Mouse (Mus musculus) R1 (cell line): Measurements from ENCODE around the gene Pelp1.

Experiments used
- DNase-seq: peaks from one replicate; pipeline ENCODE4 v3.0.0-alpha.2; 2018; ENCODE audit warnings: low read depth, low spot score

The Pelp1 gene

DNA sequence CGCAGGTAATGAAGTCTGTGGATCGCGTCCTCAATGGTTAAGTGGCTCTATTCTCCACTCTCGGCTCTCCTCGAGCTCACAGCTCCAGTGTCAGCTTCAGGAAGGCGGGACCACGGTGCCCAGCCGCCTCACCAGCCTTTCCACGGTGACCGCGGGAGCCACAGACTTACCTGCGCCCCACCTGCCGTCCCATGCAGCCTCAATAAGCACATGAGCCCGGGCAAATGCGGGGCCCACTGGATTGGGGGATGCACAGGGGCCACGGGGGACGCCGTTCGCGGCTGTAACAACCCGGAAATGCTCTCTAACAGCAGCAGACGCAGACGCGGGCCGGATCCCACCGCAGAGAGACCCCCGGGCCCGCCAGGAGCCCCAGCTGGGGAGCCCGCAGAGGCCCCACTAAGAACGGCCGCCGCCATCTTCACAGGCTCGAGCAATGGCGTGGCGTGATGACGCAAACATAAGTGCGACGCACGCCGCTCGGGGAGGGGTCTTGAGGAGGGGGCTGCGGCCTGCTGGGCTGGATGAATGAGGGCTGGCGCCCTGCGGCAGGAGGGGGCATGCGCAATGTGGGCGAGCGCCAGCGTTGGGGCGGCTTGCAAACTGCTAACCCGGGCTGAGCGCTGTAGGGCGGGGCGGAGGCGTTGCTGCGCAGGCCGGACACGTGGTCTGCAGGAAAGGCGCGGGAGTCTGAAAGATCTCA is at the start of gene Pelp1:
Gene Pelp1 (minus strand): TSS at position 438 of the 703 bp plus-strand sequence.
- DNase-seq = peak; percentile 98

DNA sequence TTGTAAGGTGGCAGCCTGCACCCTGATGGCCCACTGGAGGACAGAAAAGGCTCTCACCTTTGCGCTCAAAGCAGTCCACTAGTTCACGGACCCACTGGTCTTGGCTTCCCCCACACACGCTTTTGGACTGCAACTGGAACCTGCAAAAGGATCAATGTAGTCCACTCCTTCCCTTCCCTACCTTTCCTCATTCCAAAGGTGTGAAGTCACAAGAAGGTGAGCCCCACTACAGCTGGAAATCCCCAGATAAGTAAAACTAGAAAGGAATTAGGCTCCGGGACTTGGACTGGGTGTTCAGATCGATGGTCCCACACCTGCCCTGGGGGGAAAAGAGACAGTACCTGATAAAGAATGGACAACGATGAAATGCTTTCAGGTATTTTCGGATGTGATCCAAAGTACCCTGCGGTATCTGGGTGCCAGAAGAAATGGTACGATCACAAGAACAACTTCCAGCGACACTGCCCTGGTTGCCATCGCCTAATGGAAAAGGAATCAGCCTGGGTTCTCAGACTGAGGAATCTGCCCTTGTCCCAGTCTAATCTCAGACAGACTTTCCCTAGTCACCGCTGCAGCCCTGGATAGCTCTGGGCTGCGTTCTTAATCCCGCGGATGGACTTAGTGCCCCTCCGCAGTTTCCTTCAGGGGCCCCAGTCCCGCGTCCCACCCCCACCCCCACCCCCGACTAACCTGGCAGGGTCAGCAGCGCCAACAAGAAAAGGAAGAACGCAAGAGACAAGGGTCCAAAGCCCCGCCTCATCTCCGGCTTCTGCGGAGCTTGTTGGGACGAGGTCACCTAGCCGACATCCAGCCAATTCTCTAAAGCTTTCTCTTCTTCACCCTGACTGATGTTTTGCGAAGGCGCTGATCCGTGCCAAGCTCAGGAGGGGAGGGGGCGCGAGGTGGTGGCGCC is 49.1 kb upstream of the Pelp1 start, which contains the start of gene Zmynd15:
Gene Zmynd15 (plus strand): TSS at position 746 of the 913 bp plus-strand sequence.
- no peak for DNase-seq

DNA sequence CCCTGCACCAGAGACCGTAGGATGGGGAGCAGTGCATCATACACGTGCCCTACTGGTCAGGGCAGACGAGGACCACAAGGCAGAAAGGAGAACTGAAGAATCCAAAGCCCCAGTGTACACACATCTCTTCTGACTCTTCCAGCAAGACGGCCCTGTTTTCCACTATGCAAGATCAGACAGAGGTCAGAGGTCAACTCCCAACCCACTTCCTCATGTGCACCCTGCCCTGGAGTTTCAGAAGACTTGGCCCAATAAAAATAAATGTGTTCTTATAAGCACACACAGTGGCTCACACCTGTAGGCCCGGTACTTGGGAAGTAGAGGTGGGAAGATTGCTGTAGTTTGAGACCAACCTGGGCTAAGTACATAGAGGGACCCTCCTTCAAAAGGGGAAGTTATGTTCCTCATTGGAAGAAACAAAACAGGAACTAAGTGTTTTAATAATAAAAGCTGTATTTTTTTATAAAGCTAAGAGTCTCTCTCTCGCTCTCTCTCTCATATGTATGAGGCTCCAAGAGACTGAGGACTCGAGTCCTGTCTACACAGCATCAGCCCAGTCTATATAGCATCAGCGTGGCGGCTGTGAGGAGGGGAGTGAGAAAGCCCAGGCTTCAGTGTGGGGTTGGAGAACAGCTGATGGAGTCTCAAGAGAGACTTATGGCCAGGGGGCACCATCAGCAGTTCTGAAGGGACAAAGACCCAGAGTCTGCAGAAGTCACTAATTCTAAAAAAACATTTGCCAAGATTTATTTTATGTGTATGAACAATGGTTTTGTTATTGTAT is 43.6 kb upstream of the Pelp1 start:
- DNase-seq = no peak

DNA sequence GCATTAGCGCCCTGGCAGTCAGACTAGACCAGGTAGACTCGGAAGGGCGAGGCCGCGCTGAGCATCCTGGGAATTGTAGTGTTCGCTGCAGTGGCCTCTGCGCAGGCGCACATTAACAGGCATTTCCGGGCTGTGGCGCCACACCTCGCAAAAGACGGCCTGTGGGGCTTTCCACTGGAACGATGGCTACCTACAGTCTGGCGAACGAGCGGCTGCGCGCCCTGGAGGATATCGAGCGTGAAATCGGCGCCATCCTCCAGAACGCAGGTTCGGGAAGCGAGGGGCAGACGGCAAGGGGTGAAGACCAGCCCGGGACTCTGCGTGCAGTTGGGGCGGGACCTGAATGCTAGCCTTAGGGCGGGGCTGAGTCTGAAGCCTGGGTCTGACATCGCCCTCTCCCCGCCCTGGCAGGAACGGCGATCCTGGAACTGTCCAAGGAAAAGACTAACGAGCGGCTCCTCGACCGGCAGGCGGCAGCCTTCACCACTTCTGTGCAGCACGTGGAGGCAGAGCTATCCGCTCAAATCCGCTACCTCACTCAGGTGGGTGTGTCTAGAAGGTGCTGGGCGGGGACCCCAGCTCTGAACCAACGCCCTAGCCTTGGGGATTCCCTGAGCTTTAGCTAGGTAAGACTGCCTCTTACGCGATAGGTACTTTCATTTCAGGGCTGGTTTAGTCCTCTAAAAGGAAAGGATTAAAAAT is 42.1 kb upstream of the Pelp1 start, which contains the start of gene Med11:
Gene Med11 (plus strand): TSS at position 123 of the 702 bp plus-strand sequence.
- peak; percentile 99 for DNase-seq

DNA sequence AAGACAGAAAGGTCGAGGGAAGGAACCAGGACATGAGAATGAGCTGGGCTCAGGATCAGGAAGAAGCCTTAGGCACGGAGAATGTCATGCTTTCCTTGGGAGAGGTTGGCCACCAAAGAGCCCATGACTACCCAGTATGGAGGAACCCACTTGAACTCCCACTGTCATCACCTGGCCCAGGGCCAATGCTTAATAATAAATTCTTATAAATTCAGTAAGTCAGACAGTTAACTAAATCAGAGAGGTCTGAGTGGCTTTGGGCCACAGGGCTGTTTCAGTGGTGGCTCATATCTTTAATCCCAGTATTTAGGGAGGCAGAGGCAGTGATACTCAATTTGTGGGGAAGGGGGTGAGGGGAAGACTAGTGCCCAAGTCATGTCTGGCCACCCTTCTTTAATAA is 41.1 kb upstream of the Pelp1 start:
- DNase-seq = no peak

DNA sequence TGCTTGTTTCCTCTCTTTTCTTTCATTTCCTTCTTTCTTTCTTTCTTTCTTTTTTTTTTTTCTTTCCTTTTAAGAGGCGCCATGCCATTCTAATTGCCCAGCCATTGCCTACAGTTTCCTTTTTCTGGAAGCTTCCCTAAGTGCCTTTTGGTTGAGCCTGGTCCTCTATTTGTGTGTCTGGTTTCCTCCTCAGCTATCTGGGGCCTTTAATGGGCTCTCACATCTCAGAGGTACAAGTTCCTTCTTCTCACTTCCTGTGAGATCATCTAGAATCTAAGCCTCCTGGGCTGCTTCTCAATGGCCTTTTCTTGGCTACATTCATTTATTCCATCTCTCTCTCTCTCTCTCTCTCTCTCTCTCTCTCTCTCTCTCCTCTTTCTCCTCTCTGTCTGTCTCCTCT is 37.5 kb upstream of the Pelp1 start:
- no peak for DNase-seq

DNA sequence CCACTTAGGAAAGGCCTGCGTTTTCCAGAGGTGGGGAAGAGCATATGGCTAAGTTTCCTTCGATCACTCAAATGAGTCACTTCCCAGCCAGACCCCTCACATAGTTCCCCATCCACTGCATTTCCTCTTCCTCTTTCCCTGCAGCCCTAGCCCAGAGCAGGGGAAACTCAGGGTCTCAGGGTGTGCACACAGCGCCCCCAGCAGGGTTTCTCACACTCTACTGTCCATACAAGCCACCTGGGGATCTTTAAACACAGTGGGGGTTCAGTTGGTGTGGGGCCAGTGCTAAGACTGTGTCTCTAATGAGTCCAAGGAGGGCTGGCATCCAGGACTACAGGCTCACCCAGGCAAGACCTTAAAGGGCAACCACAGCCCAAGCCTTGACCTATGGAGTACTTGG is 36.9 kb upstream of the Pelp1 start:
- DNase-seq = peak; percentile 7

DNA sequence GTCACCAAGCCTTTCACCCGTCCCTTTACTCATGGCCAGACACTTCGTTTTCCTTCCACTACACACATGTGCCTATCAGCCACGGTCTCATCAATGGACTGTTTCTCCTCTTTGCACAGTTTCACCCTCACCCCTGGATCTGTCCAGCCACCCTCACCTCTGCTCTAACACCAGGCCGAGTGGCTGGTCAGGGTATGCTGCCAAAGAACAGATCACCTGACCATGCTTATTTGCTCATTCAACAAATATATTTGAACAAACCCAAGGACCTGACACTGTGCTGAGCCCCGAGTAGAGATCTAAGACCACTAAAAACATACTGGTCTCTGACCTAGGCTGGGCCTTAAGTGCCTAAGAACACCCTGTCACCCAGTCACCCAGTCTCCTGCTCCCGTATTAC is 34.8 kb upstream of the Pelp1 start:
- DNase-seq = no peak

DNA sequence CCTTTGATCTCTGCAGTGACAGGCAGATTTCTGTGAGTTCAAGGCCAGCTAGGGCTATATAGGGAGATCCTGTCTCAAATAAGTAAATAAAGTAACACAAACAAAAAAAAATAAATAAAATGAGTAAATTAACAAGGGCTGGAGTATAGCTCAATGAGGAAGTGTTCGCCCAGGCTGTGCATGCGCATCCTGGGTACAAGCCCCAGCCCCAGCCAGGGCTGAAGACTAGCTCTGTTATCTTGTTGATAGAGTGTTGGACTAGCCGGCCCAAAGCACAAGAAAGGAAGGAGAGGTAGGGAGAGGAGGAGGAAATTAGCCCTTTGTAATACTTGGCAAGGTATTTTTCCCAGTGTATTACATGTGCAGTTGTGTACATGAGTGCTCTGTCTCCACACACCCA is 34.1 kb upstream of the Pelp1 start:
- no peak for DNase-seq

DNA sequence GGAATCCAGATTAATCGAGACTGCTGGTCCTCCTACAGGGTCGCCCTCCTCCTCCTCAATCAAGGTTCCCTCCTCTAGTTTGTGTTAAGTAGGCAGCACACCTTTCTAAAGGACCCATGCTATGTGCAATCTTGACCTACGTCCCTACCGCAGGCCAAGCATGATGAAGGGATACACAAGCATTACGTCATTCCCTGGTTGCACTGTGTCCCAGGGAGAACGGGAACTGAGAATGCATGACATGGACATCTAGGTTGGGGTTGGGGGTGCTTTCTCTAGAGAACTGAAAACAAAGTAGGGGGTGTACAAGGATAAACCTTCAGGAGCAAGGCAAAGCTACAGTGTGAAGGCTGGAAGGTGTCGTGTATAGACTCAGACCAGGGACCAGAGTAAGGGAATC is 32.1 kb upstream of the Pelp1 start:
- DNase-seq = no peak

DNA sequence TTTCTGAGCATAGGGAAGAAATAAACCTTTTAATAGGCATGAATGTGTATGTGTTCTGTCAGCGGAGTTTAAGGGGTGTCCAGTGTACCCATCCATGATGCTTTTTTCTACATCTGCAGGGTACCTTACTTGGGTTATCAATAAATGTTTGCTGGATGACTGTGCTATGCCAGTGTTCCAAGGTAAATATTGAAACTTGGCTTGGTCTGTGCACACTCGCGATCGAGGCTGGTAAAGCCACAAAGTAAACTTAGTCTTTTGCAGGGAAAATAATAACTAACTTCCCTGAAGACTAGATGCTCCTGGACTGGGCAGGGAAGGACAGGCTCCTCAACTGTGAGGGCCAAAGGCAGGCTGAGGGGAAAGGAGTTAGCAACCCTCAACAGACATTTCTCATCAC is 30.8 kb upstream of the Pelp1 start:
- DNase-seq = no peak

DNA sequence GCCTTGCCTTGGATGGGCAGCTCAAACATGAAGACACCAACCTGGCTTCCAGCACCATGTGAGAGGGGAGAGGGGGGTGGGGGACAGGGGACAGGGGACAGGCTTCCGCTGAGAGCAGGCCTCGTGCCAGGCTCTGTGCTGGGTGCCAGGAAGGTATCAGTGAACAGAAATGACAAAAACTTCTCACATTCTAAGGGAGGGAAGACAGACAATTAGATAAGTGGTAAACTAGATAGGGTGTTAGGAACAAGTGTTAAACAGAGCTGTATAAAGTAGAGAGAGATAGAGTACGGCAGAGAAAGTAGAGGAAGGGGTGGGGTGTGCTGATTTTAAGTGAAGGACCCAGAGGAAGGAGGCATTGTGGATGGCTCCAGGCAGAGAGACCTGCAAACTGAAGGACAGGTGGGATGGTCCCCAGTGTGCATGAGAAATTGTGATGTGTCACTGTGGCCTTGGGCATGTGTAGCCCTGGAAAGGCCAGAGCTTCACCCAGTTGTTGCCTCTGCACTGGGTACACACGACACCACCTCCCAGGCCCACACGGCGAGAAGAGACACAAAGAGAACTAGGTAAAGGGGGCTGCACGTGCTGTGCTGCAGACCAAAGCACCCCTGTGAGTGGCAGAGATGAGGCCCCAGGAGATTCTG is 29.0 kb upstream of the Pelp1 start:
- no peak for DNase-seq

DNA sequence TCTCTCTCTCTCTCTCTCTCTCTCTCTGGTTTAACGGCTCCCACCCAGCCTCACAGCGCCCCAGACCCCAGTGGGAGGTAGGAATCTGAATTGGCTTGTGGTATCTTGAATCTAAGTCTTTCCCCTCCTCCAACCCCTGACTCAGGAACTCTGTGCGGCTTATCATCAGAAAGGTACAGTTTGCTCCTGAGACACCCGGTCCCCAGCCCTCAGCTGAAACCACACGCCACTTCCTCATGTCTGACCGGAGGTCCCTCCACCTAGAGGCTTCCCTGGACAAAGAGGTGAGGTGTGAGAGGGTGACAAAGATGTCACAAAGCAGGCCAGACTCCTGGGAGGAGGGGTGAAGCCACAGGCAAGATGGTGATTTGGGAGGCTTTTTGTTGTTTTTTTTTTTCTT is 27.6 kb upstream of the Pelp1 start:
- no peak for DNase-seq

DNA sequence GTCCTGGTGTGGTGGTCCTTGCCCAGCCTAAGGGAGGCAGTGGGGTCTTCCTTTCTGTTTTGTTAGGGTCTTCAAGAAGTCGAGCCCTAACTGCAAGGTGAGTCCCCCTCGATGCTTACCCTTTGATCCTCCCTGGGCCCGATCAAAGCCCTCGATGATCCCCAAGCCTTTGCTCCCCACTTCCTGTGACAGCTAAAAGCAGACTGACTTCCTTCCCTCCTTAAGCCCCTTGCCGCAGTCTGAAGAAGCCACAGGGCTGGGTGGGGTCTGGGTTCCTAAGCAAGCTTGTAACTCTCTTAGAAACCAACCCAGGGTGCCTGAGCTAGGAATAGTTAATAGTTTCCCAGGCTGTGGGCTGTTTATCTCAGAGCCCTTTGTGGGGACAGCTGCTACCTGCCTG is 25.6 kb upstream of the Pelp1 start:
- DNase-seq = no peak

DNA sequence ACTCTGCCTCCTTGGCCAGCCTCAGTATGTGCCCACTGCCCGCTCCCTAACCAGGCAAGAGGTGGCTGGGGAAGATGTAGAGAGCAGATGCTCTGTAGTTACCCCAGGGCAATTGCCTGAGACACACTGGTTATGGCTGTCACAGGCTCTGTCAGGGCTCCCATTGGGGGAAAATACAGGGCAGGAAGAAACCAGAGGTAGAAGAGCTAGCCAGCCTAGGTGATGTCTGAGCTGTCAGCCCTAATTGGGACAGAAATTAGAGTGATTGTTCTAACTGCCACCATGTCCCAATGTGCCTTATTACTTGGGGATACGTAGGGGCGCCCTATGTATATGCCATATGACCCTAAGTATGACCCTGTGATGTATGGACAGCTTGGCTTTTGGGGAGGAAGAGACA is 24.1 kb upstream of the Pelp1 start:
- no peak for DNase-seq

DNA sequence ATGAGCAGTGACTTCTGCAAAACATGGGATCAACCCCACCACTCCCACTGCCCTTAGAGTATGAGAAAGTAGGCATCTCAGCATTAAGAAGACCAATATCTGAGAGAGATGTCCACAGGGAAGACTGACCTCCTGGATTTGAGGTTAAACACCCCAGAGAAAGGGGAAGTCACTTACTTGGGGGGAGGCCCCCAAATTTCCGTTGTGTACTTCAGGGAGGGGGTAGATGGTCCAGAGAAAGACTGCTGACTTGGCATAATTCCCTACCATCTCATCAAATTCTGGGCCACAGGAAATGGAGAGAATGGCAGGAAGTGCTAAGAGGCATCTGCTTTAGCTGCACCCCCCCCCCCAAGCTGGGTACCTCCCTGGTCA is 23.7 kb upstream of the Pelp1 start:
- no peak for DNase-seq

DNA sequence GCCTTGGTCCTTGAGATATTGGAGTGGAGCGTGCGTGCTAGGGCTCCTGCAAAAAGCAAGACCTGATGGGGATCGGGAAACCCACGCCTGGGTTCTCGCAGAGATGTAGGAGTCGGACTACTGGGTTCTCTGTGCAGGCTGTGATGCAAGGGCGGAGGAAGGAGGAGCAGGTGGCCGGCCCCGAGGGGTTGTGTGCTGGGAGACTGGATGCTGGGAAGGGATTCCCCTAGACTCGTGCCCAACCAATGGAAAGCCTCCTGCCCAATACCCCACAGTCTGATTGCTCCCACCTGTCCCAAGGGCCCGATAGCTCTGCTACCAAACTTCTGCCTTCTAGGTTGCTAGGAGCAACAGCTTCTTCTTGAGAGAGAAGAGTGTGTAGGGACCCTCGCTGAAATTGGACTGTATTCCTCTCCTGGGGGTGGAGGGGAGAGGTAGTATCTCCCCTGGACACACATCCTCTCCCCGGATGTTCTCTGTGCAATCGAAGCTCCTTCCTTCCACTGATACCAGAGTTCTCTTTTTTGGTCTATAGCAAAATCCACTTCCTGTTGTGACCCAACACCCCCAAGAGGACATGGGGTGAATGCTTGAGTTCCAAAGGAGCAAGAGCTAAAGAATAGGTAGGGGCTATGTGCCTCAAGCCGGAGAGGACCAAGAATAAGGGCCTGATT is 23.2 kb upstream of the Pelp1 start:
- no peak for DNase-seq

DNA sequence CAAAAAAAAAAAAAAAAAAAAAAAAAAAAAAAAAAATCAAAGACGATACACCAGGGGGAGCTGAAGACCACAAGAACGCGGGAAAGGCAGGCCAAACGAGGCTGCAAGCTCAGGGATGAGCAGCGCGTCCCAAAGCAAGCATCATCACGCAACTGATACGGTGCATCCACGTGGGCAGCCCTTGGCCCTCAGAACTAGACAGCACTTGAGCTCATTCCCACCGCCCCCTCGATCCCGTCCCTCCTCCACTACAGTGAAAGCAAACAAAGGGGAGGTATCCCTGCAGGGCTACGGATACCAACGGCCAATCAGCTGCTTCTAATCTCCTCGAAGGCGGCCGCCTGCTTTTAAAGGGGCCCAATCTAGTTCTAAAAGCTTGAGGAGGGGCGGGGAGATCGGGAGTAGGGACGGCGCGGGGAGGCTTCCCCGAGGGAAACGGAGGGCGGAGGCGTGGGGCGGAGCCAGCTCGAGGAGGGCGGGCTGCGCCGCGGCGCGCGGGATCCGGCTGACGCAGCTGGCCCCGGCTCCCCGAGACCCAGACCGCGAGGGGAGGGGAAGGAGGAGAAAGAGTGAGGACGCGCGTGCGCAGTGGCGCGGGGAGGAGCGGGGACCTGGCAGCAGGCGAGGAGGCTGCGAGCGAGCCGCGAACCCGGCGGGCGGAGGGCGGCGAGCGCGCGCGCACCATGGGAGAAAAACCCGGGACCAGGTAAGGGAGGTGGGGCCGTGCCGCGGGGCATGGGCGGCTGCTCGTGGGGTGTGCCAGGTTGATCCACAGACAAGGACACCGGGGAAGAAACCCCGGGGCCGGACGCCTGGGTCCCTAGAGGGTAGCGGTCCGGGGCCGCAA is 22.4 kb upstream of the Pelp1 start, which contains the start of gene Arrb2:
Gene Arrb2 (plus strand): TSS at position 588 of the 847 bp plus-strand sequence.
- peak; percentile 99 for DNase-seq

DNA sequence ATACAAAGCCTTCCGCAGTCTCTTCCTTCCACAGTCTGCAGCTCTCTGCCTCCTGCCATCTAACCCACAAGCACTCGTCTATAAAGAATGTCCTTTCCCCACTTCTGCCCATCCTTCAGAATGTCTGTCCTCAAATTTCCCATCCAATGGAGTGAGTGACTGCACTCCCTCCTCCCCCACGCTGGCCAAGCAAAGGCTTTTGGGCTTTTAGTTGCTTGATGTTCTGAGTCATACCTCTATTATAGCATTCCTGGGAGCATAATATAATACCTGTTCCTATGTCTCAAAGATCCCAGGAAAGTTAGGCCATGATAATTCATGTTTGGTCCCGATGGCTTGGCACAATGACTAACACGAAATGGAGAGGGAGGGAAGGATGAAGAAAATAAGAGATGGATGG is 21.7 kb upstream of the Pelp1 start:
- DNase-seq = no peak
